Mouse (Mus musculus) cerebellum, adult 8-10 months (tissue): ENCODE measurements around the gene Wdr93.
"Not testable (repeated sequence)": the region's sequence is repeated elsewhere in the genome, so short reads cannot be mapped to it uniquely, and the experiment has no call there.

Experiments used
- DNase-seq: peaks from one replicate; pipeline ENCODE4 v3.0.0; 2022

Wdr93 gene

DNA sequence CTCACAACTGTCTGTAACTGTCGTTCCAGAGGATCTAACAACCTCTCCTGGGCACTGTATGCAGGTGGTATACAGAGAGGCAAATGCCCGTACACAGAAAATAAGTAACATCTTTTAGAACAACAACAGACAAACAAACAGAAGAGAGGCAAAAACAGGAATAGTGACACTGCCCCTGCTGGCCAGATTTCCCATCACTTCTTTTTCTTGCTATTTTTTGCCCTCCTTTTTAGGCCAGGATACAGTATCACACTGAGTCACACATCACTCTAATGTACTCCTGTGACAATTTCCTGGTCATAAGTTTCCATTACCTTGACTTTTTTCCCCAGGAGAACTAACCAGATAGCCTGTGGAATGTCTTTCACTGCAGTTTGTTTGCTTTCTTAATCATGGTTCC is 13.4 kb downstream of the Wdr93 start:
- DNase-seq: no peak

DNA sequence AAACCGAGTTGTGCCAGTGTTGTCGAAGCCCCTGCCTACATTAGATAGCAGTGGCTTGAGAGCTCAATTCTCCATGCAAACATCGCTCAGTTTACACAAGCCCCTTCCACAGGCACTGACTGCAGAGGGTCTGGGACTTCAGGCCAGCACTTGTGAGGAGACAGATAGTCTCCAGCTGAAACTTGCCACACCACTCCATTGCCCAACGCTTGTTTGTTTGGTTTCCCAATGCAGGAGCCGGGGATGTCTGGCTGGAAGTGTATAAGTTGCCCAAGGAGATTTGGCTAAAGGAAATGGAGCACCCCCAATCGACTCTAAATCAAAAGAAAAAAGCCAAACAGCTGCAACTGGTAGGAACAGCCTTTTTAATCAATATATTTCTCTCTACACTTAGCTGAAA is 15.2 kb downstream of the Wdr93 start:
- DNase-seq: no peak

DNA sequence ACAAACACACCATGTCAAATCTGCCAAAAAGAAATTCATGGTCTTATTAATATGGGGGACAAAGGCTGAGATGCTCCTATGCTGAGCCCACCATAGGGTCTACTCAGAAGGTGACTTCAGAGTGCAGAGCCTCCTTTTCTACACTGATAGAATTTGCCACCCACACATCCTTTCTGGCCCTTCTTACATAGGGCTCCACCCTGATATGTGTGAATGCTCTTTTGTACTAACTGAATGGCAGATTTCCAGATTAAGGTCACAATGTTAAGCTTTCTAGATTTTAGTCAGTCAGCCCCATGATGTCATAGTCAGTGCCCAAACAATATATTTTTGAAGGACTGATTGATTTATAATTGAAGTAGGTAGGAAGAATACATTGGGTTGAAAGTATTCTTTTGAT is 16.8 kb downstream of the Wdr93 start:
- no peak for DNase-seq

DNA sequence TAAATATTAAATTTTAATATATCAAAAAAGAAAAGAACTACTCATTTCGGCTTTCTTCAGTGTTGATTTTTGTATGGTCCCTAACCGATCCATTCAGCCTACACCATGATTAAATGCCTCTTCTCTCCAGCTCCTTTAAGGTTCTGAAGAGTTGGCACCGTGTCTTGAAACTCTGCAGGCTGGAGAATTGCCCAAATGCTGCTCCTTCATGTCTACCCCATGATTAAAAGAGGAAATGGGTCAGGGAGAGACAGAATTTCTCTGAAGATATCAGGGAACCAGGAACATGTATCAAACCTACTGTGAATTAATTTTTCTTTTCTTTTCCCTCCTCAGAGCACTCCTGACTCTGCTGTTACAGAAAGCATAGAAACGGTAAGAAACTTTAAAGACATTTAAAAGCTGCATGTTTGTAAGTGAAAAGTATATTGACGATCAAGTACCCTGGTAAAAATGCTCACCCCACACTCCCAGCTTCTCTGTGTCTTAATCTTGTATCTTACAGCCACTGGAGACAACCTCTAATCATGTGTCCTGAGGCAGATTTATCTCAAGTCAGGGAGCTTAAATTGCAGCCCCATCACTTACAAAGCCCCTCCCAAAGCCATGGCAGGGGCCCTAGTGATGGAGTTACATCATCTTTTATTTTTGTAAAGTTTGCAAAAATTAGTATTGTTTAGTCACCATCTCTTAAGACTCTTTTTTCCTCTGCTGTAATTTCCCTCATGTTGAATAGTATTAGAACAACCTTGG is 18.3 kb downstream of the Wdr93 start:
- DNase-seq: no peak

DNA sequence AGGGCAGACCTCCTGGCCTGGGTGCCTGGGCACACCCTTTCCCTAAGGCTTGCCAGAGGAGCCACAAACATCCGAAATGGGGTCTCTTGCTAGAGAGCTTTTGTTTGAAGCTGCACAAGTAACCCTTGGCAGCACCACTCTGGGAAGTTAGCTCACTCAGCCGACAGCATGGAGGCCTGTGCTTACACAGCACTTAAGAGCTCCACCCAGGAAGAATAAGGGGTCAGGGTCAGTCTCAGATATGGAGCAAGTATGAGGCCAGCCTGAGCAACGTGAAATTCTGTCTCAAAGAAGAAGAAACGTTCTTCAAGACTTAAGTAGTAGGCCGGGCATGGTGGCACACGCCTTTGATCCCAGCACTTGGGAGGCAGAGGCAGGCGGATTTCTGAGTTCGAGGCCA is 19.1 kb downstream of the Wdr93 start:
- DNase-seq: no peak

DNA sequence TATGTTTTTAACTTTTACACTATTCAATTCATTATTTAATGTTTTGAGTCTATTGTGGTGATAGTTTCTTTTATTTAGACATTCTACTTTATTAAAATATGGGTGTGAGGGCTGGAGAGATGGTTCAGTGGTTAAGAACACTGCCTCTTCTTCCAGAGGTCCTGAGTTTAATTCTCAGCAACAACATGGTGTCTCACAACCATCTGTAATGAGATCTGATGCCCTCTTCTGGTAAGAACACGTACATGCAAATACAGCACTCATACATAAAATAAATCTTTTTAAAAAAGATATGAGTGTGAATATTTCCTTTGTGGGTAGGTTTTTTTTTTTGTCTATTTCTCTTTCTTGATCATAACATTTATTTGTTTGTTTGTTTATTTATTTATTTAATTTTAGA is 23.0 kb downstream of the Wdr93 start:
- no peak for DNase-seq

DNA sequence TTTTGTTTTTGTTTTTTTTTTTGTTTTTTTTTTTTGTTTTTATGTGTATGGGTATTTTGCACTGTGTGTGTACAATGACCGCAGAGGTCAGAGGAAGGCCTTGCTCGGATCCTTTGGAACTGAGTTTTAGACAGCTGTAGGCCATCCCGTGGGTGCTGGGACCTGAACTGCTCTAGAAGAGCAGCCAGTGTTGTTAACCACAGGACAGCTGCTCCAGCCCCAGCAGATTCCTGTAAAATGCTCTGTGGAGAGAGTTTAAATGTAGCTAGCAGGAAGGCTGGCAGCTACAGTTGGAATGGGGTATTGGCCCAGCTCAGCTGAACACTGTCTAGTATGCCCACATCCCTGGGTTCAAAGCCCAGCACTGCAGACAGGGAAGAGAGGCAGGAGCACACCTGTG is 26.7 kb downstream of the Wdr93 start:
- DNase-seq: no peak

DNA sequence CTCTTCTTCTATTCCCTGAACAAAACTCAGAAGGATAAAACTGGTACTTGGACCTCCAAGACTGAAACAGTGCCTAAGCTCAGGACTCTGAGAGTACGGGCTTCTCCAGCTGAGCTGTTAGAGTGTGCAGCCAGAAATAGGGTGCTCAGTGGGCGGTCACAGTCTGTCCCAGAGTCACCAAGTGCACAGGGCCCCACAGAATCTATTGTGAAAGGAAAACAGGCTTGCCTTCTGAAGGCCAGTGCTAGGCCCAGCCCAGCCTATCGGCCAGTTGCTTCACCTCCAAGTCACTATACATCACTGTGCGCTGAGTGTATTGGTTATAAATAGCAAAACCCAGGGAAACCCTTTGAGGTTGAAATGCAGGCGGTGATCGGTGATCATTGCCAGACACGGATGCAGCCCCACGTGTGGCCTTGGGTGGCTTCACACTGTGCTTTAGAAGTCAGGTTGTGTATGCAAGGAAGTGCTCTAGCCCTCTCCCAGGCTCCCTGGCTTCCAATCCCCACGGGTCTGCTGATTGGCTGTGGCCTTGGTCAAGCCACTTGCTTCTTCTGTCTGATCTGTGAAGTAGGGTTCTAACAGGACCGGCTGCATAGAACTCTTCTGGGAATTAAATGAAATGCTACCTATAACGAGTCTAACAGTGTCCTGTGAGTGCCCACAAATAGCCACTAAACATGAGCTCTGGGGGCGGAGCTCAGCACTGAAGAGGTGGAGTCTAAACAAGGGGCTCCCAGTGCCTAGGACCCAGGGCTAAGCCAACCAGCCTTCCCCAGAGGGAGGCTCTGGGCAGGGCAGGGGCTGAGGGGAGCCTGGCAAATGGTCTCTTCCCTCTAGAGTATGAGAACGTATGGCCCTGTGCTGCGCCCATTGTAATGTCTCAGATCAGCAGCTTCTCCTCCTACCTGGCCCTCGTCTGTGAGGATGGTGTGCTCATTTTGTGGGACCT is 28.9 kb downstream of the Wdr93 start:
- DNase-seq: no peak

DNA sequence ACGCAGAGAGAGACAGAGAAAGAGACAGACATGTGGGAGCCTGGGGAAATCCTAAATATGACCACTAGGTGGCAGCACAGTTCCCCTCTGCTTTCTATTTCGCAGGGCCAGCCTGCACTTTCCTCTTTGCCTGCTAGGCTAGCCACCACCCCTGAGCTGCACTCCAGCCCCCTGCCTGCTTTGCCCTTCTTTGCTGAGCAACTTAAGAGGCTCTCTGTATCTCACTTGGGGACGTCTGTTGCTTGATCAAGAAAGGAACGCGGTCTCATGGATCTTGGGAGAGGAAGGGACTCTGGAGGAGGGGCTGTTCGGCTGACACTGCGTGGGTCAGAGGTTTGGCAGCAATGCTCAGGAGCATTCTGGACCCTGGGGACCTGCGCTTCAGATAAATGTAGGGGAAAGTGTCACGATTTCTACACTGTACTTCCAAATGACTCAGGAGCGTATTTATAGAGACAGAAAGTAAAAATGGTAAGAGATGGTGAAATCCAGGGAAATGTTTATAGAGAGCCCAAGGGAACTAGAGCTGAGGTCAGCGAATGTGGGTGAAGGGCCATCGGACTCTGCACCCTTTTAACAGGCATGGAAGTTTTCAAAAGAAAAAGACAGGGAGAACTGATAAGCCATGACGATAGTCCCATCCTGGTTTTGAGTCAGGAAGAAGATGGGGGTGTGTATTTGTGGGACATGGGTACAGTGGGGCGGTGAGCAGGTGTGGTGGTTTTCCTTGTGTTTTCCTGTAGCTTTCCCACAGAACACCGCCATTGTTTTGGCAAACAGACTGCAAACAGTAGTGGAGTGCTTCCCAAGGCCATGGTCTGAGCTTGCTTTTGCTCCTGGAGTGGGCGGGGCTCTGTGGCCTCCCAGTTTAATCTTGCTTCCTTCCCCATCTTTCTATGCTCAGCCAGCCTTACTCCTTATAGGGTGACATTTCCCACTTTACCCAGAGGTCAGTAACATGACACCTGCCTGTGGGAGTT is 38.0 kb downstream of the Wdr93 start:
- peak; percentile 68 for DNase-seq

DNA sequence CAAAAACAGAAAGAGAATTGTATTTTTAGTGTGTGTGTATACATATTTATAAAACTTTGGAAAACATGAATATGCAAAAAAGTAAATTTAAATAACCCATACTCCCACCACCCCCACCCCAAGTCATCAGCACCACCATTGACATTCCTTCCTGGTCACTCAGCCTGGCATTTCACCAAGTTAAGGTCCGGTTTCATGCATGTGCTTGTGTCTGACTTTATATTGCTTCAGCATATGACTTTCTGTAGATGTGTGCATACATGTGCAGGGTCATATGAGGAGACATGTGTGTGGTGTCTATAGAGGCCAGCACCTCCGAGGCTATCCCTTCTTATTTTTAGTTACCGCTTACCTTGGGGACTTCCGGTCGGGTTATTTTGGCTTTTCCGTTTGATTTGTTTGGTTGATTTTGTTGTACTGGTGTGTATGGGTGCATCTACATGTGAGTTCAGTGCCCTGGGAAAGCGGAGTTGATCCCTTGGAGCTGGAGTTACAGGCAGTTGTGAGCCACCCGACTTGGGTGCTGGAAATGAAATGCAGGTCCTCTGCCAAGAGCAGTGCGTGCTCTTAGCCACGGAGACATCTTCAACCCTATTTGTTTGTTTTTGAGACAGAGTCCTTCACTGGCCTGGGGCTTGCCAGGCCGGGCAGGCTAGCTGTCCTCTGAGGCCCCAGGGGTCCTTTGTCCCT is 39.0 kb downstream of the Wdr93 start:
- no peak for DNase-seq

DNA sequence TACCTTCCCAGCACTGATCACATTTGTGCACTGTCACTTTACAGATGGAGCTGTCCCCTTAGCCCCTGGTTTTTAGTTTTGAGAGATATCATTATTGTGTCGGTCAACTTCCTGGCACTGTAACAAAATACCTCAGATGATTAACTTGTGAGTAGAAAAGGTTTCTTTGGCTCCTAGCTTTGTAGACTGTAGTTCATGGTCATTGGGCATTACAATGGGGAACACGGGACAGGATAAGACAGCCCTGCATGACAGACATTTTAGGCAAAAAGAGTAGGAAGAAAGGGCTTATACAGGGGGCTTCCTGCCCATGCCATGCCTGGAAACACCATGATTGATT is 39.5 kb downstream of the Wdr93 start:
- DNase-seq: no peak

DNA sequence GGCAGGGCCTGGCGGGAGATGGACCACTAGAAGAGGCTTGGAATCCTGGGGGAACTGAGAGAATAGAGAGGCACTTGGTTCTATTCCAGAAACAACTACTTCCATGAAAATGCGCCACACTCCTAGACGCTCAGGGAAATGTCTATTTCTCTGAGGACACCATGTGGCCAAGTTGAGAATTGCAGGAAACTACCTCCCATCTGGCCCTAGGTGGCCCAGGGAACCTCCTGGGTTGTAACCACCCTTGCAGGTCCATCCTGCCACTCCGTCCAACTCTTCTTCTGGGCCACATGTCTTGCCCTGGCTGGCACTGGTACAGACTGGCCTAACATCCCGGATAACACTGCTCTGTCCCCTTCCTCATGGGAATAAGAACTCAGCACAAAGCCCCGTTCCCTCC is 43.3 kb downstream of the Wdr93 start:
- peak; percentile 63 for DNase-seq

DNA sequence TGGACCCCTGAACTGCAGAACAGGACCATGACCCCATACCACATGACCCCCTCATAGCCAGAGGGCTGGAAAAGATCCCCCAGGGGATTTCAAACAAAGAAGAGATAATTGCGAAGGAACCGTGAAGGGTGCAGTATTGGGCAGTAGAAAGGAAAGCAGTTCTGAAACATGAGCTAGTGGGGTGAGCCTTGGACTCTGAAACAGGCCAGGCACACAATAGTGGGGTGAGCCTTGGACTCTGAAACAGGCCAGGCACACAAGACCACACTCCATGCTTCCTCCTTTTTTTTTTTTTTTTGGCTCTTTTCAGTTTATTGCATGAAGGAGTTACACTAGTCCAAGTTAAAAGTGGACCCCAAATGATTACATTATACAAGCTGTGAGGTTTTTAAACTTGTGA is 46.8 kb downstream of the Wdr93 start:
- DNase-seq: not testable (repeated sequence)

DNA sequence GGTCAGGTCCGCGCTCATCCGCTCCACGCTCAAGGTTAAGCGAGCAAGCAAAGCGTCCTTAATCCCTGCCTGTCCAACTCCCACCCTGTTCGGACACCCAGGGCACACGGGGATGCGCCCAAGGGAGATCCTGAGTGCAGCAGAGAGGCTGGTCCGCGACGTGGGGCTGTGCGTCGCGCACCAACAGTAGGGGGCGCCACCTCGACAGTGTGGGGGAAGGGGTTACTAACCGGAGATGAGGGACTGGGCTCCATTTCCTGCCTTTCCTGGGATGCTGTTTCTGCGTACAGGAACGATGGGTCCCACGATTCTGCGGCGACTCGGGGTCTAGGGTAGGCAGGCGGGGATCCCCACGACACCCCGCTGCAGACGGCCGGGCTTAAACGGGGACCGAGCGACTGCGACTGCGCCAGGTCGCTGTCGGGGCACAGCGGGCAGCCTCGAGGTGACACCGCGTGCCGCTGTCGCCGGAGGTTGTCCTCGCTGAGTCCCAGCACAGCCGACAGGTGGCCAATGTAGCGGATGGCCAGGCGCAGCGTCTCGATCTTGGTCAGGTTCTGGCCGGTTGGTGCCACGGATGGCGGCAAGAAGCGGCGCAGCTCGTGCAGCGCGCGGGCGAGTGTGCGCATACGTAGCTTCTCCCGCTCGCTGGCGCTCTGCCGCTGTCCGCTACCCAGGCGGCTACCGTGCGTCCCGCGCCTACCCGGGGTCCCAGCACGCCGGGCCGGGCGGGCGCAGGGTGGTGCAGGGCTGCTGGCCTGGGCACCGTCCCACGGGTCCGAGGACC is 49.9 kb downstream of the Wdr93 start:
- DNase-seq: no peak

DNA sequence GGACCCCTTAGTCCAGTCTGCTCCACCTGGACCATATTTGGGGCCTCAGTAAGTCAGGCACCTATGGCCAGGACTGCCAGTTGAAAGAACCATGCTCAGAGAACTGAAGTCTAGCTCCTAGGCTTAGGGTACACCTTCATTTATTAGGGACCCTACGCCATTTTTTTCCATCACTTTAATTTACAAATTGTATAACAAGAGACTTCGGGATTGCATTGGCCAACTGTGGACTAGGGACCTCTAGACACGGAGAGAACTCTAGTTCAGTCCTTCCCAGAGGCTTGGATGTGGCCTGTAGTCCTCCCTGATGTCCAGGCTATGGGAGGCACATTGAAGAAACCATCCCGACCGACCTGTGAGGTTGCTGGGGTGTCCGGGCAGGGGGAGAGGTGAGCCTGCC is 50.7 kb downstream of the Wdr93 start, which contains the start of gene Mesp1:
TSS of gene Mesp1 (minus strand) at position 101 of the 400 bp plus-strand sequence.
- no peak for DNase-seq

DNA sequence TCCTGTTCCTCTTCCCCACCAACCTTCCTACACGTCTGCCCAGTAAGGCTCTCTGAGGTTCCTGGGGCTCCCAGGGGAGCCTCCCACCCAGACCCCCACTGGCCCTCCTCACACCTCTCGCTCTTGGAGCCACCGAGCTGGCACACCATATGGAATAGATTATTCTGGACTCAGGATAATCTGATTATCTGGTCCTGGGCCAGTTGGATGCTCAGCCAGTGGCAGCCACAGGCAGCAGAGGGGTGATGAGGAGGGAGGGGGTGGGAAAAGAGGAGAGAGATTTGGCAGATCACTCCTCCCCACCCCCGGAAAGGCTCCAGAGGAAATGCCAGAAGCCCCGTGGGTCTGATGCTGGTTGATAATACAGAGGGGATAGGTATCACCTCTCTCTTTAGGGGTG is 55.6 kb downstream of the Wdr93 start:
- no peak for DNase-seq

DNA sequence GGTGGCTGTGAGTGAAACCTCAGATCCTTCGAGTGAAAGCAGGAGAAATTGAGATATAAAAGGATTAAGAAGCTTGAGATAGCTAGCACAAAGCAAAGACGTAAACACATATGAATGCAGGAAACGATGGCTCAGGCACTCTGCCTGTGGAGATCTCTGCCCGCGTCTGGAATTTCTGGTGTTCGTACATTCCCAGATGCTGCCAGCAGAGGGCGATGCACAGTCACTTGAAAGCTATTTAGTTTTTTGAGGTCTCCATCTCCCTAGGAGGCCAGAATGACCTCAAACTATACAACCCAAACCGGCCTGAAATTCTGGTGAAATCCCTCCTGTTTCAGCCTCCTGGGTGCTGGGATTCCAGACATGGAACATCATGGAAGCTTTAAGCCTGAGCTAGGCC is 56.1 kb downstream of the Wdr93 start:
- peak; percentile 52 for DNase-seq

DNA sequence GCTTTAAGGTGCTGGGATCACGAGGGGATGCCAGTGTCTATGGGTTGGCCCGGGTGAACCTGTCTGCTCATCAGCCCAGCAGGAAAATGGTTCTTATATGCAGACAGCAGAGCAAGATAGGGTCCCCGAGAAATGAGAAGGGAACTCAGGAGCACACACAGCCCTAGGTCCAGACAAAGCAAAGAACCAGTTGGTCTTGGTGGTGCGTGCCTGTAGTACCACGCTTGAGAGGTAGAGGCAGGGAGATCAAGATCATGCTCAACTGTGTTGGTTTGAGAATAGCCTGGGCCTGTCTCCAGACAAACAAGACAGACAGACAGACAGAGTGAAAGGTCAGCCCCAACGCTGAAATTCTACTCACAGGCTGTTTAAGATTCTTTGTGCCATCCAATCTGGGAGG is 56.5 kb downstream of the Wdr93 start:
- no peak for DNase-seq

DNA sequence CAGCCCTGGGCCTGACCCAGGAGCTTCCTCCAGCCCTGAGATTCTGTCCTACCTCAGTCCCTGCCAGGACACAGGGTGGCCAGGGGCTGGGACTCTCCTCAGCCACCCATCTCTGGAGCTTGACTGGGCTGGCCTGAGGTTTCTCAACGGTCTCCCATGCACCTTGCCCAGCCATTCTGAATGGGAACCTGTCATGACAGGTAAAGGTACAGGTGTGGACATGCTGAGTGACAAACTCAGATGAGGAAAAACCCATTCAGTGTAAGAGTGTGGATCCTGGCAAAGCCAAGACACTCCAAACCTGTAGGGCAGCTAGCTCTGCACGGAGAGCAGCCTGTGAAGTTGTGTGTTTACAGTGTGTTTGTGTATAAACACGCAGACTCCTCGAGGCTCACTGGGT is 57.4 kb downstream of the Wdr93 start:
- no peak for DNase-seq

DNA sequence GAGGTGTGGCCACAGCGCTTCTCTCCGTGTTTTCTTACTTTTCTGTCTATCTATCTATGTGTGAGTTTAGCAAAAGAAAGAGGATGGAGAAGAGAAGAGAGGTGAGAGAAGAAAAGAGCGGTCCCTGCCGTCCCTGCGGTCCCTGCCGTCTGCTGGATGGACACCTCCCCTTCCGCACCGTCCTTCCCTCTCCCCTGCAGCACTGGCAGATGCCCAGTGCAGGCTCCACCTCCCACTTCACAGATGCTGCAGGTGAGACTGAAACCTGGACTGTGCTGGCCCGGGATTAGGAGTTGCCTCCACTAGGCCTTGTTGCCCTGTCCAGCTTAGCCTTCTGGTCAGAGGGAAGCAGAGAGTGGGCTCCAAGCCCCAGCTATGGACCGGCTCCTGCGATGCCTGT is 58.4 kb downstream of the Wdr93 start:
- DNase-seq: no peak

DNA sequence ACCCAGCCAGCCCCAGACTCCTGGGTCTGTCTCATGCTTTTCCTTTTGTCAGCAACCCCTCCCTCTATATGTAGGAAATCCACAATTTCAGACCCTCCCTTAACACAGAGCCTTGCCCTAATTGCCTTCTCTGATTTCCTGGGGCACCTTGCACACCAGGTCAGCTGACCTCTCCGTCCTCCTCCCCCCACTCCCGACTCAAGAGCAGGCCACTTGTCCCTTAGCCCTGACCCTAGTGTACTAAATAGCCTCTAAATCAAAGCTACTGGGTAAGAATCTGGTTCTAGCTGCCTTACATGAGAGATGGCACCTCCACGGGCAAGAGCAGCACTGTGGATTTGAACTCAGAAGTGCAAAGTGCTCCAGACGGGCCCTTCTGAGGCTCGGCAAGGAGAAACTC is 59.1 kb downstream of the Wdr93 start:
- no peak for DNase-seq

DNA sequence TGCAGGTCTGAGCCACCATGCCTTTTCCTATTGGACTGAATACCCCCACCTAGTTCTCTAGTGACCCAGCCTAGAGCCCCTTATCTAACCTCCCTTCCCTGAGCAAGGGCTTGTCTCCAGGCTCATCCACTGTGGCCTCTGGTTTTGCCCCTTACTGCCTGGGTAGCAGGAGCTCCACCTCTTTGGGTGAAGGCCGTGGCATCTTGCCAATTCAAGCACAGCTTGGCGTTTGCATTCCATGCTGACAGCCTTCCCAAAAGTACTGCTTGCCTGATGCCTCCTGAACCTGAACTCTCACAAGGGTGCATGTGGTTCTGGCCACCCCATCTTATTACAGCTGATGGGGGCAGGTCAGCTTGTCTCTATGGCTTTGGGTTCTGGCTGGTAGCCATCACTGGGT is 60.9 kb downstream of the Wdr93 start:
- DNase-seq: no peak
